Mouse (Mus musculus) colon, adult 2 months (tissue): ENCODE results near the gene Btg1. TPM values are rescaled to one million over a fixed set of nuclear protein-coding genes. Genes with fewer than 3 reads are reported as not detected.

ENCODE experiments used
- polyA plus RNA-seq: library from polyadenylated mRNA; depleted of rRNA; stranded (reverse); fragments of >200 nt; gene quantifications from 2 replicates; pipeline ENCODE4 v1.2.3, GENCODE M21; 2012; rRNA removed

Gene Btg1
- 44.6 and 61.6 TPM in 2 replicates for polyA plus RNA-seq

DNA sequence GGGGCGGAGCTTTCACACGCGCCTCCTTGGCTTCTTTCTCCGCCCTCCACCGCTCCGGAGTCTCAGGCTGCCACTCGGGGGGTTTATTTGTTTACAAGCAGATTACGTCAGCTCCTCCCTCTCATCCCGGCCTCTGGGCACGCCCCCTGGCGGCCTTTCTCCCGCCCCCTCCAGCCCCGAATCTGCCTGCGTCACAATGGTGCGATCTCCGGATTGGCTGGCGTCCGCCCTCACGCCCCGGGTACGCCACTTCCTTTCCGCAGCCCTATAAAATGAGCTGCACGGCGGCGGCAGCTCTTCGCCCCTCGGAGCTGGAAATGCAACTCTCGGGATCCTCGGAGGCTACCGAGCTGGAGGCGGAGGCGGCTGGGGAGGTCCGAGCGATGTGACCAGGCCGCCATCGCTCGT, at the start of gene Btg1:
Gene Btg1 (plus strand): TSS at position 298 of the 408 bp plus-strand sequence.

